Mouse (Mus musculus) common myeloid progenitor, adult 5-6 weeks (primary cell): ENCODE measurements at regions not wholly inside any gene's neighbourhood (a gene's known extent, or its start where the extent isn't known, plus 50 kb on each side); places are given as distances from the start of the nearest gene placed in this dataset.

Experiments
- ATAC-seq: replicated peaks from 2 replicates; pipeline ENCODE4 v1.8.0; 2016; ENCODE audit warnings: low read depth, mild to moderate bottlenecking, moderate TSS enrichment, inconsistent platforms; ENCODE audit not compliant: poor library complexity, severe bottlenecking

DNA sequence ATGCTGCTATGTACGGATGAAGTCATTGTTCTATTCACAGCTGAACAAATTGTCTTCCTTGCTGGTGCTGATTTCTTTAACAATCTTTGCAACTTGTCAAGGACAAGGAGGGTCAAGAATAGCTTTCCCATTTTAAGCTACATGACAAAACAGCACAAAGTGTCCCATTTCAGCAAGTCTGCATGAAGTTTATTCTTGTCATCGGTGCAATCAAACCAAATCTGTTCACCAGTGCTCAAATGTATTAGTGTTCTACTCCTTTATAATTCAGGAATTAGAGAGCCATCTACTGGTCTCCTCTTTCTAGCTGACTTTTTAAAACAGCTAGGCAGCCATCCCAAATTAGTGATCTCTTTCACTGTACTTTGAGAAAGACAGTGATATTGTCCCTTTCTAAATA, 1040.8 kb downstream of the Galc start:
- ATAC-seq, result no peak

DNA sequence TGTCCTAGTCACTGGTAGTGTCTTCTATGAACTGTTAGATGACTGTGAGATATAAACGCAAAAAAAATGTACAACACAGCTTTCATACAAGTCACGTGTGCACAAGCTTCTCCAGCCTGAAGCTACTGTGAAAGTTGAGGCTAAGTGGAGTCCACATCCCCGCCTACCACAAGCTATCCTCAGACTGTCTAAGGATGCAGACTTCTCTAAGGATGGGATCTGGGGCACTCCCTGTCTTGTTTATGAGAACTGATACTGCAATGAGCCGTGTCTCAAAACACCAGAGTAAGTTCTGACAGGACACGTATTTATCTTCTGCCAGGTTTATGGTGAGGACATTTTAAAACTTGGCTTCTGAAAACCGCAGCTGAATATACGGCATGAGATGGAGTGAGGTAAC, 1041.7 kb downstream of the Galc start:
- no peak for ATAC-seq

DNA sequence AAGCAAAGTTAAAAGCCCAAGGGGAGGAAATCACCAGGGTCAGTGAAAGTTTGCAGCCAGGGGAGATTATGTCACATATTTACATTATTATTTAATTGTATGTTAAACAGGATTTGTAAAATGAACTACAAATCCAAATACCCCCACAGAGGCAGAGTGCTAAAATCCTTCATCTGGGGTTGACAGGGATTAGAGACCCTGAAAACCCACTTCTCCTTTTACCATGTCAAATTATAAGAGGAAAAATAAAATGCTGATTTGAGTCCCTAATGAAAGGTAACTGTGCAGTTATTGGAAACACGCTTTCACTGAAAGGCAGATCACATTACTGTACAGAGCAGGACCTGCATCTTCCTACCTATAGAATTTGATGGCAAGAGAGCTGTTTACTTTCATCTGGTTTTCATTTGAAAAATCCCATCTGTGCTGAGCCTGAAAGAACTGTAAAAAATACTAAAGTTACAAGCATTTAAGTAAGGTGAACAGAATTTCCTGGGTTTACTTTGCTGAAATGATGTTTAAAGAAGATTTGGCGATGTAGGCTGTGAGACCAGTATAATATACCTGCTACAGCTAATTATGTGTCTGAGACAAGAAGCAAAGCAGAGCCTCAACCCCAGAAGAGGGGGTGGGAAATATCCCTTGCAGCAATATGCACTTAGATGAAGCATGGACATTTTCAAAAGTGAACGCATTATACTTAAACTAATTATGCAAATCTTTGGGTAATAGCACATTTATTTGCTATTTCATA, 1055.4 kb downstream of the Galc start:
- ATAC-seq, result no peak

DNA sequence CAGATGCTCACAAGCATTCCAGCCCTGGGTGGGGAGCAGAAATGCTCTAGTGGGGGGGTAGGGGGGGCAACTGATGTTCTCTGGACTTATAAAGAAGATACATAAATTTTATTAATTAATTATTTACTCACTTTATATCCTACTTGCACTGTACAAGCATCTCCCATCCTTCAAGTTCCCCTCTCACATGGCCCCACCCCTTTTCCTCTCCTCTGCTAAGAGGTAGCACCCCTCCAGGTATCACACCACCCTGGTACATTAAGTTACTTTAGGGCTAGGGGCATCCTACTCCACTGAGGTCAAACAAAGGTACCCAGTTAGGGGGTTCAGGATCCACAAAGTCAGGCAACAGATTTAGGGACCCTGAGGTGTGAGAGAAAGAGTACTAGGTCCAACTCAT, 1097.4 kb downstream of the Galc start:
- ATAC-seq, result no peak

DNA sequence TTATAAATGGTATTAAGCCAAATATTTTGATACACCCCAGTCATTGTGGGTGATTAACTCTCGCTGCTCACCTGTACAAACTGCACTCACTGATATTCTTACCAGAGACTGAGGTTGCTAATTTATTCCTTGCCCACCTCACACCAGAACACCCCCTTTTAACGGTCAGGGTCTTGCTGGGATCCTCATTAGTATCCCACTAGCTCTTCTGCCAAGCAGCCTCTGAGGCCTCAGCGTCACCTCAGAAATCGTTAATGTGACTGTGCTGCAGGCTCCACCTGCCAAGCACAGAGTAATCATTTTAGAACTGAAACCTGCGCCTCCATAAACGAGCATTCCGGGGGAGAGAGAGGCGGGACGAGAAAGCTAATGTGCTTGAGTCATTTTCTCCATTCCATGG, 1097.8 kb downstream of the Galc start:
- no peak for ATAC-seq

DNA sequence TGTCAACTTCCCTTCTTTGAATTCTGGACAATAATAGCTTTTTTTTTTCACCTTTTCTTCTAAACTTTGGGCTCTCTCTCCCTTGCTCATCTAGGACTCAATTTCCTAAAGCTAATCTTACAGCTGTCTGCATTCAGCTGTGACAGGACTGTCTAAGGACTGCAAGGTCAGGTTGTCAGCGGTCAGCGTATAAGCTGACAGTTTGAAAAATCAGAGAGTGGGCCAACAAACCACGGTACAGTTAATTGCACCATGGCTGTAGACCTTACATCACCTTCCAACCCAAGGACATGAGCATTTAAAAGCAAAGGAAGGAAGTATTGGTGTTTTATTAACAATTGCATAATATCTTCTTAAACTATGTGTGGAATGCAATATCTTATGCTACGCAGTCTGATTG, 1100.9 kb downstream of the Galc start:
- no peak for ATAC-seq

DNA sequence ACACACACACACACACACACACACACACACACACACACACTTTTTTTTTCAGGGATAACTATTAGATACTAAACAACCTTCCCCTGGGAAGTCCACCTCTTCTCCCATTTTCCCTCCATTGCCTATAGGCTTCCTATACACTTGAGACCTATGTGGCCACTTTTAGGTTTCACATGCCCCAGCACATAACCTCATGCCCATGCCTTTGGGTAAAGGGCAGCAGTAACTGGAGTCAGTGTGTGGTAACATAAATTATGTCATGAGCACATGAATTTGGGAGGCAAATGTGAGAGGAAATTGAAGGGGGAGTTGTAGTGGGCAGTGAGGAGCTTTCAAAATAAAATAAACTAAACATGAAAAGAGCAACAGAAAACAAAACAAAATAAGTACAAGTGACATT, 1101.5 kb downstream of the Galc start:
- ATAC-seq, result no peak

DNA sequence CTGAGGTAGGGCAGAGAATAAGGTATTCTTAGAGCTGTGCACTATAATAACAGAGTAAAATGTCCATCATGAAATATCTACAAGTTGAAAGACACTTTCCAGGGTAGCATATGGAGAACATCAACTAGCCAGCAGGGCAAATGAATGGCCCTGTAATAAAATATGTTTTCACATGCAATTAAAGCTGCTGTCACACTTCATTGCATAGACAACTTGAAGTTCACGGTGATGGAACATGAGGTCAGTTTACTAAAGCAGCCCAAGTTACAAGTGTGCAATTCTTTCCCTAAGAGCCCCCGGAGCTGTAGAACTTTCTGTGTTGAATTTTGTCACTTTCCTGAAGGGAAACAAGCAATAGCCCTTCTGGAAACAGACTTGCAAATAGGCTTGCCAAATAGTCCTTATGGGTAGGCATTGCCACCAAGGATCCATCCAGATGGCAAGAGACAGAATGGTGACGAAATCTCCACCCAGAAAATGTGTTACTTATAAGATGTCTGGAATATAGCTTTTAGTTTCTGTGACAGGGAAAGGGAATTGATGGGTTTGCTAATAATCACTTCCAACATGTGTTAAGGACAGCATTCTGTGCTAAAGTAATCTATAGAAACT, 1102.7 kb downstream of the Galc start:
- no peak for ATAC-seq

DNA sequence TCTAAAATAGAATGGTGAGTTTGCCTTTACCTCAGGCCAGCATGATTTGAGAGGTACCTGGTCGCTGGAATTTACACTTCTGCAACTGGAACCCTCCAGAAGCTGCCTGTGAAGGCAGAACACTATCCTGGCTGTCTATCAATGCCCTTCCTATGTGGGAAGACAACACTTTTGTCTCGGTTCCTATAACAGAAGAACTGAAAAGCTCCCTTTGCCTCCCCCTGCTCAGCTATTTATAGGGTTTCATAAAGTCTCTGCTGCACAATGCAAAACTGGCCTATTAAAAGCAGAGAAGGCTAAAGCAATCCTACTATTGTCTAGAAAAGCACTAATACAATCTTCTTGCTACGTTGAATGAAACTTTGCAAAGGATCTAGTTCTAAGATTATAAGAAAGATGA, 1116.5 kb downstream of the Galc start:
- no peak for ATAC-seq

DNA sequence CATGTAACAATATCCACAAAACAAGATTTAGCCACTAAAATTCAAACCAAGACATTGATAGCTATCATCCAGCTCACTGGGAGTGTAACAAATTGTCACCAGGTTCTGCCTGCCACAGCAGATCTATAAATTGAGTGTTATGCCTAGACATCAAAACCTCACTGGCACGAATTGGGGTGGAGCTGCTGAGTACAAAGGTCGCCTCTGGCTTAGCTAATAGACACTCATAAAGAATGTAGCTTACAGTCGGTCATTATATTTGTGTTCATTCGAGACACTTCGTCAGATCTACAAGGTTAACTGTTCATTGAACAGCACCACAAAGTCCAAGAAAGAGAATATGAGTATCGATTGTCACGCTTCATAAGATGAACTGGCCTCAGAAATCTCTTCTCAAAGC, 1121.3 kb downstream of the Galc start:
- ATAC-seq, result no peak

DNA sequence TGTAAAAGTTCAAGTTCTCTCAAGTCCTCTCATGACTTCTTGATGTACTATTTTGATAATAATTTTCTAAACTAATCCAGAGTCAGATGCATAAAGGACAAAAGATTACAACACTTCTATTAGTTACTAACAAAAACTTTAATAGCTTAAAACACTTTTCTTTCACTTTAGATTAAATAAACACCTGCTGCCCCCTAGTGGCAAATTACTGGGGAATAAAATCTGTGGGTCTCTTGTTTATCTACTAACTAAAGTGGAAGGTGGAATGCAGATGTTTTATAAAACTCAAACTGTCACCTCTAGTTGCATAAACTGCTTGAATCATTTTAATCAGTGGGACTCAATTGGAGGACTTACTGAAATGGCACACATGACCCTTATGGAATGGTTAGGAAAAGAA, 1129.0 kb downstream of the Galc start:
- ATAC-seq, result peak; percentile 65; the same call in 1 of the 2 replicates

DNA sequence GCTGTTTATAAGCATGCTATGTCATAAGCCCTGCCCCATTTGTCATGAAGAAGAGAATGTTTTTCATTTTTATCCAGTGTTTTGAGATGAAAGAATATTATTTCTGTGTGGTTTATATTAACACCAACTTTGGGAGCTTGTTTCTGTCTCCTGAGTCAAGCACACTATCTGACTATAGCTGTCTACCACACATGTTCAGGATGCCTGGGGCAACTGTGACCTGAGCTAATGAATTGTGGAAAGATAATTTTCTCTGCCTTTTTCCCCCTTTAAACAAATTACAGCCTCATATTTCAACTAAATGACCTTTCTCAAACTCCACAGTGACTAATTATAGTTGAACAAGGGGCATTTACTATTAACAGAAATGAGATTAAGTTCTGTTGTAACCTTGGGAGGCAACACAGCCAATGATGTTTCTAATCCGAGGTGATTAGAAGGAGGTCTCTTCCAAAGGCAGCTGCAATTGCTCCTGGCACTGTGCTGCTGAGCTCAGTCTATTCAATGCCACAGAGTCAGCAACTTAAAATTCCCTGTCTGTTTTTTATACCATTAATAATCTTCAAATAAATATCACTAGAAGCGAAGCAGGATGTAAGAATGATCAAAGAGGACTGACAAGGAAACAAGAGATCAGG, 1168.6 kb downstream of the Galc start:
- no peak for ATAC-seq

DNA sequence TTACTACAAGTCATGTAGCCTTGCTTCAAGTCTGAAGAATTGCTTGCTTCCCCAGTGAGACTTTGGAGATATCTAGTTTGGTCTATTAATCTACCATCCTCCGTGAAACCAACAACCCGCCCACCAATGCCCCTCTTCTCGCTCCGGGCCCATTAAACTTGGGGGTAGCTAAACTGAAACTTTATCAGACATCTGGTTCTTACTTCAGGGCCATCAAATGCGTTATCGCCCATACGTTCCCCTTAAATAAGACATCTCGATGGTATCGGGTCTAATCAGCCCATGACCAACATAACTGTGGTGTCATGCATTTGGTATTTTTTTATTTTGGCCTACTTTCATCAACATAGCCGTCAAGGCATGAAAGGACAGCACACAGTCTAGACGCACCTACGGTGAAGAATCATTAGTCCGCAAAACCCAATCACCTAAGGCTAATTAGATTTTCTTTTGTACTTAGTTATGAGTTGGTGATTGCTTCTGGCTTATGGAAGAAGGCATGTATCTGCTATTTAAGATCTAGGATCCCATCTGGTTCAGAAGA, 1197.8 kb downstream of the Galc start:
- ATAC-seq, result peak; percentile 100

DNA sequence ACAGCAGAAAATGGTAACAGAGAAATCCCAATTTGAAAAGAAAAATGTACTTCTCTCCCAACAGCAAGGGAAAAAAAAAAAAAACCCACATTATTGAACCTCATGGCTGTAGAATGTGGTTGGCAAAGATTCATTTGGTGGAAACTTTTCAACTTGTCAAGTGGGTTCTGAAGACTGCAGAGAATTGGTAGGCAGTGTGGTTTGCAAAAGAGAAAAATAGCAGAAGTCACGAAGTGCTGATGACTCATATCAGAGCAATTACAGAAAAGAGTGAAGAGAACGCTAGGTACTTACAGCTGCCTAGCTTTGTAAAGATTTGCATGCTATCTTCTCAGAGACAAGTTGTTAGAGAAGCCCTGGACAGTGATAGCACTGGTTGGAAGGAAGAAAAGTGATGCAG, 1211.6 kb downstream of the Galc start:
- ATAC-seq, result no peak
